Mouse (Mus musculus) cerebellum, adult 18-20 months (tissue): ENCODE results near the gene Por.

ENCODE experiments used
- DNase-seq, 2 experiments: peaks; one replicate each; pipeline ENCODE4 v3.0.0; 2021

The Por gene

GRCm38 (mm10) chr5:135778471-135779445 lies 108.9 kb downstream of the Por start, which contains the start of gene Mdh2:
TSS of gene Mdh2 (plus strand) at chr5:135778480.
- peak; percentile 99 to 100 for DNase-seq

- DNase-seq: no peak
Observed at GRCm38 (mm10) chr5:135780331-135780730, 110.5 kb downstream of the Por start.

GRCm38 (mm10) chr5:135782901-135783300 lies 113.1 kb downstream of the Por start:
- no peak for DNase-seq
